Mouse (Mus musculus) MEL (cell line): ENCODE results near the gene Inpp5d. TPM values are rescaled to one million over a fixed set of nuclear protein-coding genes. Genes with fewer than 3 reads are reported as not detected.

Source experiments
- DNase-seq: peaks from one replicate; pipeline ENCODE4 v3.0.0; 2011; ENCODE audit warnings: low read depth, low spot score
- H3K27ac ChIP-seq: 2 replicates; pipeline ENCODE4 v1.5.1; 2012; ENCODE audit warnings: low read depth, mild to moderate bottlenecking, control low read depth, low read length, moderate library complexity; ENCODE audit not compliant: control insufficient read depth
- H3K27me3 ChIP-seq, 2 experiments: fragments of 150-350 bp in 1 of 2; sonication (generic) in 1 of 2; 2 replicates each; pipeline ENCODE4 v1.6.1; 2012; ENCODE audit warnings: low read length in 2 of 2, mild to moderate bottlenecking in 2 of 2, improper control_type of control experiment in 1 of 2, moderate library complexity in 1 of 2; ENCODE audit not compliant: insufficient read depth in 2 of 2, control insufficient read depth in 1 of 2
- H3K36me3 ChIP-seq, 2 experiments: 2 replicates each; pipeline ENCODE4 v1.6.1; 2012 to 2014; ENCODE audit warnings: low read length in 2 of 2, improper control_type of control experiment in 1 of 2, inconsistent platforms in 1 of 2, mild to moderate bottlenecking in 1 of 2; ENCODE audit not compliant: insufficient read depth in 2 of 2, control insufficient read depth in 1 of 2
- H3K4me1 ChIP-seq, 2 experiments: fragments of 150-350 bp in 1 of 2; sonication (generic) in 1 of 2; 2 replicates each; pipeline ENCODE4 v1.6.1; 2012; ENCODE audit warnings: low read length in 2 of 2, improper control_type of control experiment in 1 of 2, mild to moderate bottlenecking in 1 of 2; ENCODE audit not compliant: insufficient read depth in 2 of 2, control insufficient read depth in 1 of 2
- H3K4me3 ChIP-seq, 2 experiments: fragments of 150-350 bp in 1 of 2; sonication (generic) in 1 of 2; 2 replicates each; pipeline ENCODE4 v1.5.1; 2012; ENCODE audit warnings: low read depth in 2 of 2, low read length in 2 of 2, mild to moderate bottlenecking in 2 of 2, moderate library complexity in 2 of 2, control low read depth in 1 of 2, improper control_type of control experiment in 1 of 2; ENCODE audit not compliant: control insufficient read depth in 1 of 2, insufficient read depth in 1 of 2
- H3K79me2 ChIP-seq: 2 replicates; pipeline ENCODE4 v1.6.1; 2012; ENCODE audit warnings: mild to moderate bottlenecking, low read length, moderate library complexity; ENCODE audit not compliant: control insufficient read depth, poor library complexity, insufficient read depth
- H3K9ac ChIP-seq: 2 replicates; pipeline ENCODE4 v1.6.1; 2012; ENCODE audit warnings: low read depth, mild to moderate bottlenecking, control low read depth, low read length, moderate library complexity; ENCODE audit not compliant: control insufficient read depth, poor library complexity, severe bottlenecking
- H3K9me3 ChIP-seq: fragments of 150-350 bp; sonication (generic); replicated peaks from 2 replicates; pipeline ENCODE4 v1.6.1; 2012; ENCODE audit warnings: mild to moderate bottlenecking, low read length, improper control_type of control experiment, moderate library complexity; ENCODE audit not compliant: insufficient read depth
- CTCF ChIP-seq, 3 experiments: IDR thresholded peaks in 2 of 3; conservative IDR thresholded peaks in 1 of 3; 2 replicates each; pipeline ENCODE4 v1.5.1; 2011 to 2012; ENCODE audit warnings: low read length in 3 of 3, low read depth in 2 of 3, mild to moderate bottlenecking in 2 of 3, improper control_type of control experiment in 1 of 3, inconsistent platforms in 1 of 3, mixed read lengths in 1 of 3, moderate library complexity in 1 of 3; ENCODE audit not compliant: control insufficient read depth in 1 of 3, insufficient read depth in 1 of 3, poor library complexity in 1 of 3, severe bottlenecking in 1 of 3
- E2F4 ChIP-seq: IDR thresholded peaks from 2 replicates; pipeline ENCODE4 v1.6.1; 2011; ENCODE audit warnings: low read depth, low read length, improper control_type of control experiment, borderline replicate concordance
- ELF1 ChIP-seq: IDR thresholded peaks from 2 replicates; pipeline ENCODE4 v1.6.1; 2014; ENCODE audit warnings: low read depth, mild to moderate bottlenecking, inconsistent platforms, low read length, improper control_type of control experiment, moderate library complexity
- EP300 ChIP-seq, 2 experiments: IDR thresholded peaks; 2 replicates each; pipeline ENCODE4 v1.6.1; 2011; ENCODE audit warnings: improper control_type of control experiment in 2 of 2, low read length in 2 of 2, low read depth in 1 of 2, mild to moderate bottlenecking in 1 of 2
- ETS1 ChIP-seq: IDR thresholded peaks from 2 replicates; pipeline ENCODE4 v1.6.1; 2012; ENCODE audit warnings: low read depth, mild to moderate bottlenecking, inconsistent platforms, low read length, improper control_type of control experiment, moderate library complexity
- GATA1 ChIP-seq: IDR thresholded peaks from 2 replicates; pipeline ENCODE4 v1.6.1; 2011; ENCODE audit warnings: low read depth, low read length, improper control_type of control experiment
- JUND ChIP-seq: IDR thresholded peaks from 2 replicates; pipeline ENCODE4 v1.6.1; 2011; ENCODE audit warnings: low read depth, mild to moderate bottlenecking, improper control_type of control experiment, low read length
- MAFK ChIP-seq: IDR thresholded peaks from 2 replicates; pipeline ENCODE4 v1.6.1; 2011; ENCODE audit warnings: low read depth, mild to moderate bottlenecking, low read length, improper control_type of control experiment, borderline replicate concordance
- MAX ChIP-seq: IDR thresholded peaks from 2 replicates; pipeline ENCODE4 v1.6.1; 2011; ENCODE audit warnings: low read length, improper control_type of control experiment
- MEF2A ChIP-seq: IDR thresholded peaks from 2 replicates; pipeline ENCODE4 v1.6.1; 2014; ENCODE audit warnings: low read depth, mild to moderate bottlenecking, inconsistent platforms, low read length, improper control_type of control experiment; ENCODE audit not compliant: poor library complexity, insufficient replicate concordance, severe bottlenecking; ENCODE audit errors: extremely low read depth
- MYC ChIP-seq: IDR thresholded peaks from 2 replicates; pipeline ENCODE4 v1.6.1; 2011; ENCODE audit warnings: low read depth, mild to moderate bottlenecking, low read length, improper control_type of control experiment, moderate library complexity
- POLR2A ChIP-seq, 2 experiments: IDR thresholded peaks; 2 replicates each; pipeline ENCODE4 v1.6.1; 2011 to 2012; ENCODE audit warnings: low read length in 2 of 2, mild to moderate bottlenecking in 2 of 2, control low read depth in 1 of 2, improper control_type of control experiment in 1 of 2, low read depth in 1 of 2, moderate library complexity in 1 of 2; ENCODE audit not compliant: control insufficient read depth in 1 of 2, insufficient read depth in 1 of 2, poor library complexity in 1 of 2
- USF1 ChIP-seq: IDR thresholded peaks from 2 replicates; pipeline ENCODE4 v1.6.1; 2014; ENCODE audit warnings: low read depth, mild to moderate bottlenecking, inconsistent platforms, low read length, improper control_type of control experiment, moderate library complexity
- USF2 ChIP-seq, 2 experiments: IDR thresholded peaks; 2 replicates each; pipeline ENCODE4 v1.6.1; 2011 to 2012; ENCODE audit warnings: improper control_type of control experiment in 2 of 2, low read length in 2 of 2, borderline replicate concordance in 1 of 2, inconsistent platforms in 1 of 2, low read depth in 1 of 2, mild to moderate bottlenecking in 1 of 2; ENCODE audit not compliant: insufficient read depth in 1 of 2
- ZKSCAN1 ChIP-seq: IDR thresholded peaks from 2 replicates; pipeline ENCODE4 v1.6.1; 2012; ENCODE audit warnings: low read depth, mild to moderate bottlenecking, inconsistent platforms, low read length, improper control_type of control experiment, moderate library complexity
- polyA plus RNA-seq, 2 experiments: library from polyadenylated mRNA; stranded (reverse) in 1 of 2; unstranded in 1 of 2; fragments of >175 nt in 1 of 2; fragments of >200 nt in 1 of 2; gene quantifications; 2 replicates each; pipeline versions ENCODE4 v1.2.1 to v1.2.4; 2012; ENCODE audit warnings: low replicate concordance in 2 of 2, low read depth in 1 of 2; ENCODE audit not compliant: insufficient read length in 2 of 2, insufficient read depth in 1 of 2, missing spikeins in 1 of 2
- total RNA-seq: library from RNA; depleted of rRNA; stranded (reverse); fragments of 300-350 nt; gene quantifications from 2 replicates; pipeline ENCODE4 v1.2.3, GENCODE M21; 2012

The Inpp5d gene
- total and polyA plus RNA-seq, 3 experiments: 69.4 to 71.3 TPM; not detected in 1

DNA sequence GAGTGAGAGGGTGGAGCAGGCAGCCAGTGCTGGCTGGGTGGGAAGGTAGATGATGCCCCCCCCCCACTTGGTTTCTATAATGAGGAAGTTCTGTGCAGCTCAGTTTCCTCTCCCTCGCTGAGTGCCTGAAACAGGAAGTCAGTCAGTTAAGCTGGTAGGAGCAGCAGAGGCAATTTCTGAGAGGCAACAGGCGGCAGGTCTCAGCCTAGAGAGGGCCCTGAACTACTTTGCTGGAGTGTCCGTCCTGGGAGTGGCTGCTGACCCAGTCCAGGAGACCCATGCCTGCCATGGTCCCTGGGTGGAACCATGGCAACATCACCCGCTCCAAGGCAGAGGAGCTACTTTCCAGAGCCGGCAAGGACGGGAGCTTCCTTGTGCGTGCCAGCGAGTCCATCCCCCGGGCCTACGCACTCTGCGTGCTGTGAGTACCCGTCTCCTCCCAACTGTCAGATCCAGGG is at the start of gene Inpp5d (continued):
- TF ChIP-seq ZKSCAN1: no peak
- peak; percentile 62; the same call in 1 of the 2 replicates for TF ChIP-seq ETS1
- no peak for TF ChIP-seq CTCF (IDR thresholded peaks at IDR 0.05 in 2 of 3, conservative IDR thresholded peaks at IDR 0.05 in 1 of 3; ENCODE audit: control insufficient read depth in 1 of 3, insufficient read depth in 1 of 3, low read depth in 2 of 3, low read length in 3 of 3, poor library complexity in 1 of 3, severe bottlenecking in 1 of 3)

DNA sequence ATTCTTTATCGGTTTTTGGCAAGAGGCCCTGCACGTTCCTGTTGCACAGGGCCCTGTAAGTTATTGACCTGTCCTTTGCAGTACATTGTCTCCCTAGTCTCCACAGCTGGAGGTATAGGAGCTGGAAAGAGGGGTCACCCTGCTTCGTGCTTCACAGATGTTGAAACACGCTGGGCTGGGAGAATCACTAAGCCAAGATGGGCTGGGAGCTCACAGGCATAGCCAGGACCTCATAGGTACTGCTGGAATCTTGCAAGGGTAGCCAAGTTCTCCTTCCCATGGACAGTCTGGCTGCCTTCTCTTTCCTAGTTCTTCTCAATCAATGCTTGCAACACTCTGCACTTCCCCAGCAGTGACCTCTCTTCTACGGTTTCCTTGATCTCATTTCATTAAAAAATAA is 46.9 kb upstream of the Inpp5d start:
- peaks cover 0 to 6% of the 10 kb centered on the region in 2 experiments; a peak in 2 of 4 replicates for H3K27me3 ChIP-seq
- TF ChIP-seq MEF2A (no peak), USF2 (IDR thresholded peaks at IDR 0.05; ENCODE audit: borderline replicate concordance in 1 of 2, insufficient read depth in 1 of 2, low read depth in 1 of 2, low read length in 2 of 2) (no peak), ZKSCAN1 (no peak), MAFK (no peak), POLR2A (IDR thresholded peaks at IDR 0.05; ENCODE audit: control insufficient read depth in 1 of 2, insufficient read depth in 1 of 2, low read depth in 1 of 2, low read length in 2 of 2, poor library complexity in 1 of 2) (no peak), CTCF (IDR thresholded peaks at IDR 0.05 in 2 of 3, conservative IDR thresholded peaks at IDR 0.05 in 1 of 3; ENCODE audit: control insufficient read depth in 1 of 3, insufficient read depth in 1 of 3, low read depth in 2 of 3, low read length in 3 of 3, poor library complexity in 1 of 3, severe bottlenecking in 1 of 3) (no peak), GATA1 (no peak)
- TF ChIP-seq, all 39 proteins: peak for 0
- no peak overlapping the region for H3K27ac ChIP-seq

DNA sequence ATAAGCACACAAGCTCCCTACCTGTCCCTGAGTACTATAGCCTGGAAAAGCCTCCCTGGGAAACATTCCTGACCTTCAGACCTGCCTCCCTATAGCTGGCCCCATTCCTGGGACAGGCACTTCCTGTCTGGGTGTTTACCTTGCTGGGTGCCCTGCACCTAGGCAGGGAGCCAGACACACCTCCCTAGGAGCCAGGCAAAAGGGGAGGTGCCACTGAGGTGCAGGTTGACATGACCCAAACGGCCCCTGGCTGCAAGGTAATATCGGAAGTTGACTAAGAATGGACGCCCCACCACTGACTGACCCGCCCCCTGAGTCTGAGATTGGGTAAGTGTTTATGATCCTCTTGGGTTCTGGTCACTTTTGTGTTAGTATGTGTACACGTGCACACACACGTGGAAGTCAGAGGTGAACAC is 46.3 kb upstream of the Inpp5d start, which contains the start of gene Ngef:
TSS of gene Ngef (minus strand) at position 71 of the 416 bp plus-strand sequence.
- Histone ChIP-seq H3K4me3 (no peak within 1 kb of the TSS), H3K79me2 (no peaks in the 10 kb centered on the region), H3K36me3 (no peaks in the 10 kb centered on the region), H3K27ac (no peak within 1 kb of the TSS), H3K9ac (no peak within 1 kb of the TSS), H3K9me3 (no peaks in the 10 kb centered on the region), H3K4me1 (no peaks in the 10 kb centered on the region), H3K27me3 (peaks cover 0 to 6% of the 10 kb centered on the region in 2 experiments; a peak in 2 of 4 replicates)
- TF ChIP-seq MAX: no peak
- TF ChIP-seq ELF1: no peak
- no peak for TF ChIP-seq E2F4
- no peak for TF ChIP-seq MYC
- no peak for TF ChIP-seq MAFK
- no peak for TF ChIP-seq USF1
- TF ChIP-seq JUND: no peak
- TF ChIP-seq EP300 (IDR thresholded peaks at IDR 0.05; ENCODE audit: low read depth in 1 of 2, low read length in 2 of 2): no peak
- DNase-seq: no peak

More for the DNA sequence above, 46.9 kb upstream of the Inpp5d start:
- peak; percentile 13 for DNase-seq
- Histone ChIP-seq H3K36me3 (no peaks in the 10 kb centered on the region), H3K9ac (no peak overlapping the region), H3K9me3 (no peaks in the 10 kb centered on the region), H3K79me2 (no peaks in the 10 kb centered on the region), H3K4me3 (no peak overlapping the region), H3K4me1 (no peaks in the 10 kb centered on the region)
